Mouse (Mus musculus) liver, adult 2 months (tissue): ENCODE measurements around the gene Cldn18. TPM values are rescaled to one million over a fixed set of nuclear protein-coding genes. Genes with fewer than 3 reads are reported as not detected.

Source experiments
- DNase-seq: peaks from one replicate; pipeline ENCODE4 v3.0.0-alpha.2; 2011; ENCODE audit warnings: low read depth, low spot score; ENCODE audit errors: extremely low read depth
- H3K27ac ChIP-seq: fragments of 200-500 bp; replicated peaks from 2 replicates; pipeline ENCODE4 v1.5.1; 2012; ENCODE audit warnings: low read depth, mild to moderate bottlenecking, control low read depth, inconsistent platforms, low read length; ENCODE audit not compliant: insufficient read depth
- H3K27me3 ChIP-seq: fragments of 200-500 bp; 2 replicates; pipeline ENCODE4 v1.6.1; 2012; ENCODE audit warnings: mild to moderate bottlenecking, moderate library complexity, low read length, inconsistent platforms; ENCODE audit not compliant: control insufficient read depth, insufficient read depth
- H3K36me3 ChIP-seq: fragments of 200-500 bp; 2 replicates; pipeline ENCODE4 v1.6.1; 2012; ENCODE audit warnings: low read length, inconsistent platforms; ENCODE audit not compliant: control insufficient read depth, insufficient read depth
- H3K4me1 ChIP-seq: fragments of 200-500 bp; 2 replicates; pipeline ENCODE4 v1.6.1; 2011; ENCODE audit warnings: low read length; ENCODE audit not compliant: control insufficient read depth, insufficient read depth
- H3K4me3 ChIP-seq: fragments of 200-500 bp; 2 replicates; pipeline ENCODE4 v1.5.1; 2011; ENCODE audit warnings: low read depth, mild to moderate bottlenecking, control low read depth, low read length, moderate library complexity; ENCODE audit not compliant: insufficient read depth
- H3K79me2 ChIP-seq: fragments of 200-500 bp; 2 replicates; pipeline ENCODE4 v1.6.1; 2012; ENCODE audit warnings: inconsistent platforms, mild to moderate bottlenecking, low read length, moderate library complexity; ENCODE audit not compliant: control insufficient read depth, insufficient read depth
- H3K9ac ChIP-seq: fragments of 200-500 bp; 2 replicates; pipeline ENCODE4 v1.6.1; 2012; ENCODE audit warnings: low read depth, mild to moderate bottlenecking, control low read depth, inconsistent platforms, low read length
- CTCF ChIP-seq: fragments of 200-500 bp; IDR thresholded peaks from 2 replicates; pipeline ENCODE4 v1.5.1; 2011; ENCODE audit warnings: low read depth, low read length, control low read depth
- POLR2A ChIP-seq: fragments of 200-500 bp; IDR thresholded peaks from 2 replicates; pipeline ENCODE4 v1.6.1; 2011; ENCODE audit warnings: low read length, control low read depth; ENCODE audit not compliant: insufficient read depth; ENCODE audit errors: extremely low read depth
- WGBS: fragments of 180-500 bp; shearing (Covaris S2); methylation state at CpG from one replicate; pipeline ENCODE4 v1.1.7; 2018; 5-methylcytosine and 5-hydroxymethylcytosine counted together
- polyA plus RNA-seq: library from polyadenylated mRNA; depleted of rRNA; stranded (reverse); fragments of >200 nt; gene quantifications from 2 replicates; pipeline ENCODE4 v1.2.3, GENCODE M21; 2012
- total RNA-seq: library from RNA; depleted of rRNA; stranded (reverse); fragments of >200 nt; gene quantifications from 2 replicates; pipeline ENCODE4 v1.2.3, GENCODE M21; 2014

The Cldn18 gene
- total and polyA plus RNA-seq, 2 experiments, result not detected

GRCm38 (mm10) chr9:99675714-99676113 lies 41.4 kb downstream of the Cldn18 start:
- TF ChIP-seq CTCF (no peak), POLR2A (no peak)
- H3K27ac ChIP-seq, result no peak overlapping the region
- H3K27me3 ChIP-seq, result no peaks in the 10 kb centered on the region
- no peaks in the 10 kb centered on the region for H3K79me2 ChIP-seq
- H3K4me3 ChIP-seq, result no peak overlapping the region
- no peak overlapping the region for H3K9ac ChIP-seq
- WGBS, result 84% methylated on average over 3 of the region's 3 CpGs
- no peaks in the 10 kb centered on the region for H3K4me1 ChIP-seq
- DNase-seq, result no peak
- H3K36me3 ChIP-seq, result no peaks in the 10 kb centered on the region

GRCm38 (mm10) chr9:99671603-99672002 lies 45.5 kb downstream of the Cldn18 start:
- H3K4me1 ChIP-seq, result no peaks in the 10 kb centered on the region
- H3K27me3 ChIP-seq, result no peaks in the 10 kb centered on the region
- no peaks in the 10 kb centered on the region for H3K79me2 ChIP-seq
- TF ChIP-seq CTCF (peak; percentile 36; the same call in 1 of the 2 replicates), POLR2A (no peak)
- no peak overlapping the region for H3K27ac ChIP-seq
- H3K36me3 ChIP-seq, result no peaks in the 10 kb centered on the region
- DNase-seq, result no peak
- WGBS, result 23% methylated on average over 2 of the region's 2 CpGs
- H3K9ac ChIP-seq, result no peak overlapping the region
- no peak overlapping the region for H3K4me3 ChIP-seq

GRCm38 (mm10) chr9:99667596-99667995 lies 49.5 kb downstream of the Cldn18 start:
- 54% methylated on average over 8 of the region's 8 CpGs for WGBS

GRCm38 (mm10) chr9:99662887-99663286 lies 54.2 kb downstream of the Cldn18 start:
- Histone ChIP-seq H3K36me3 (no peaks in the 10 kb centered on the region), H3K27ac (no peak overlapping the region), H3K9ac (no peak overlapping the region), H3K27me3 (no peaks in the 10 kb centered on the region), H3K79me2 (no peaks in the 10 kb centered on the region), H3K4me1 (no peaks in the 10 kb centered on the region), H3K4me3 (no peak overlapping the region)
- TF ChIP-seq CTCF (no peak), POLR2A (no peak)
- 79% methylated on average over 10 of the region's 10 CpGs for WGBS
- no peak for DNase-seq

More at GRCm38 (mm10) chr9:99667596-99667995, 49.5 kb downstream of the Cldn18 start:
- no peak overlapping the region for H3K4me3 ChIP-seq
- H3K27ac ChIP-seq, result no peak overlapping the region
- no peak for TF ChIP-seq CTCF
- H3K36me3 ChIP-seq, result no peaks in the 10 kb centered on the region
- no peaks in the 10 kb centered on the region for H3K4me1 ChIP-seq
- H3K27me3 ChIP-seq, result no peaks in the 10 kb centered on the region
- peak; percentile 70 for DNase-seq
- no peaks in the 10 kb centered on the region for H3K79me2 ChIP-seq
- no peak overlapping the region for H3K9ac ChIP-seq

GRCm38 (mm10) chr9:99662406-99662805 lies 54.7 kb downstream of the Cldn18 start:
- Histone ChIP-seq H3K79me2 (no peaks in the 10 kb centered on the region), H3K27me3 (no peaks in the 10 kb centered on the region), H3K4me3 (no peak overlapping the region), H3K4me1 (no peaks in the 10 kb centered on the region), H3K27ac (no peak overlapping the region), H3K9ac (no peak overlapping the region), H3K36me3 (no peaks in the 10 kb centered on the region)
- peak; percentile 44 for DNase-seq
- WGBS, result 19% methylated on average over 7 of the region's 7 CpGs
- TF ChIP-seq POLR2A (no peak), CTCF (peak; percentile 90)

DNA sequence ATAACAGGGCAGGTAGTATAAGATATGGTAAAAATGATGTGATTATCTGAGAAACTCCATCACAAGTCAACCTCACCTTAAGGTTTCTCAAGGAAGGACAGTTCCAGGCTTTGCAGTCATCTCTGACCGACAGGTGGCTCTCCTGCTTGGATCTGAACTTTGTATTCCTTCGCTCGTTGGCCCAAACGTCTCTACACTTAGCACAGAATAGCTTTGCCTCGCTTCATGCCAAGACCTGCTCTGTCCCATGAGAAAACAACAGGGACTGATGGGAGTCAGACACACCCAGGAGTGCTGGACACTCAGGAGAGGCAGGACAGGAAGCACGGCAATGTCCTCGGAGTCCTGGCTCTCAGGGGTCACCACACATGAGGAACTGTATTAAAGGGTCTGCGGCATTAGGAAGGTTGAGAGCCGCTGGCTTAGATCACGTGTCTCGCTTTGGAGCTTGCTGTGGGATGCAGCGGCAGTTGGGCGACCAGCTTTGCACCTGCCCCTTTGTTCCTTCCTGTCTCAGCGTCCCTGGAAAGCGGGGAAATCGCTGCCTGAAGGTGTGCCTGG lies 55.4 kb downstream of the Cldn18 start:
- H3K36me3 ChIP-seq, result no peaks in the 10 kb centered on the region
- H3K4me1 ChIP-seq, result no peaks in the 10 kb centered on the region
- no peak overlapping the region for H3K27ac ChIP-seq
- H3K79me2 ChIP-seq, result no peaks in the 10 kb centered on the region
- H3K9ac ChIP-seq, result no peak overlapping the region
- DNase-seq, result no peak
- TF ChIP-seq POLR2A (no peak), CTCF (no peak)
- no peaks in the 10 kb centered on the region for H3K27me3 ChIP-seq
- WGBS, result 69% methylated on average over 16 of the region's 16 CpGs
- H3K4me3 ChIP-seq, result no peak overlapping the region
